Mouse (Mus musculus) adrenal gland, postnatal 36 days (tissue): ENCODE measurements at regions not wholly inside any gene's neighbourhood (a gene's known extent, or its start where the extent isn't known, plus 50 kb on each side); places are given as distances from the start of the nearest gene placed in this dataset.

Experiments used
- DNase-seq, 2 experiments: peaks; one replicate each; pipeline ENCODE4 v3.0.0; 2021; ENCODE audit warnings: mixed read lengths in 1 of 2

GRCm38 (mm10) chr3:147445066-147445844, 593.1 kb downstream of the Ttll7 start:
- DNase-seq: no peak

- DNase-seq: no peak
These were observed 593.7 kb downstream of the Ttll7 start for GRCm38 (mm10) chr3:147445884-147446283.

GRCm38 (mm10) chr3:147452176-147452575, 600.0 kb downstream of the Ttll7 start:
- no peak for DNase-seq

GRCm38 (mm10) chr3:147455383-147455782, 603.2 kb downstream of the Ttll7 start:
- no peak for DNase-seq

- no peak for DNase-seq
These were observed 604.1 kb downstream of the Ttll7 start for GRCm38 (mm10) chr3:147456294-147456693.

DNA sequence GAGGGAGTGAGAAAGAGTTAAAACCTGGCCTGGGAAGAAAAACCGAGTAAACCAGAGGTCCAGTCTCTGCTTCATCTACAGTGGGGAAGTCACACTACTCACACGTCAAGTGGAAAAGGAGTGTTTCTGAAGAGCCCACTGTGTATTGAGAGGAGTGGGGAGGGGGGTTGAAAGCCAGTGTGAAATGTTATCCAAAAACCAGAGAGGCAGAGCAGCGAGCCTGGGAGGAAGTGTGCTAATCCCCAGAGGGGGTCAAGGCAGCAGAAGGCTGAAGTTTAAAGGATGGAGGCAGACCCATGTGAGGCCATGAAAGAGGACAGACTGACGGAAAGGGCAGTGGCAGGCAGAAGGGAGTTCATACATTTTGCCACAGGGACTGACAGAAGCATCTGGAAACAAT, 605.9 kb downstream of the Ttll7 start:
- no peak for DNase-seq

- no peak for DNase-seq
These were observed 627.7 kb downstream of the Ttll7 start for GRCm38 (mm10) chr3:147479890-147480289.
